Mouse (Mus musculus) lung, postnatal 10 days (tissue): ENCODE data around the gene Adarb1.

Experiments used
- DNase-seq: peaks from one replicate; pipeline ENCODE4 v3.0.0; 2021

The Adarb1 gene

DNA sequence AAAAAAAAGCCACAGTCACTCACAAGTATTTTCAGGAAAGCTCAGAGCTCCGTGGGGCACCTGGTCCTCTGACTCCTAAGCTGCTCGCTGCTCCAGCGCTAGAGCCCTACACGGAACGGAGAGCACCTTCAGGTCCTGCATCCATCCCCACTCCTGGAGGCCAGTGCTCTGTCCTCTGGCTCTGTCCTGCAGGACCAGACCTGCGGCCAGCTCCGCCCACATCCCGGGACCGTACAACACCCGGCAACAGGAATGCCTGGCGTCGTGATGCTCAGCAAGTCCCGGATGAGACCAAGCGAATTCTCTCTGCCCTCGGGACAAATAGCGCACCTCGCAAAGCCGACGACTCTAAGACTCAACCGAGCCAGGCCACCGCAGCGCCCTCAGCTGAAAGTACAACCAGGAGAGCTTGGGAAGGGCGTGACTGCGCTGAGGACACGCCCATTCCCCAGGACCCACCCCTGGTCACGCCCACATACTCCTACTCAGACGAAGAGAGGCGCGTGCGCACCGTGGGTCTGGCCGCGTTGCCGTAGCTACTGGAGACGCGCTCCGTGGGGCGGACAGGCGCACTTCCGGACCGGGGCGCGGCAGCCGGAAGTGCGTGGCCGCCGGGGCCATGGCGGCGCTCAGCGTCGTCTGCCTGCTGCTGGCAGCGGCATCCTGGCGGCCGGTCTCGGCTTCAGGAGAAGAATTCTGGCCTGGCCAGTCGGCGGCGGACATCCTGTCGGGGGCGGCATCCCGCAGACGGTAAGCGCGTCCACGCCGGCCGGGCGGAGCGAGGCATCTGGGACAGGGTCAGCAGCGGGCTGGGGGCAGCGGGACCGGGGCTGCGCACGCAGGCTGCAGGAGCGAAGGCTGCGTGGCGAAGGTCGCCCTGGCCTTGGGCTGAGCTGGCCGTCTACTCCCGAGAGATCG lies 159.1 kb downstream of the Adarb1 start, which contains the start of gene Pofut2:
Gene Pofut2, plus strand, starts transcription at position 515 of the 918 bp plus-strand sequence.
- DNase-seq = peak; percentile 96

DNA sequence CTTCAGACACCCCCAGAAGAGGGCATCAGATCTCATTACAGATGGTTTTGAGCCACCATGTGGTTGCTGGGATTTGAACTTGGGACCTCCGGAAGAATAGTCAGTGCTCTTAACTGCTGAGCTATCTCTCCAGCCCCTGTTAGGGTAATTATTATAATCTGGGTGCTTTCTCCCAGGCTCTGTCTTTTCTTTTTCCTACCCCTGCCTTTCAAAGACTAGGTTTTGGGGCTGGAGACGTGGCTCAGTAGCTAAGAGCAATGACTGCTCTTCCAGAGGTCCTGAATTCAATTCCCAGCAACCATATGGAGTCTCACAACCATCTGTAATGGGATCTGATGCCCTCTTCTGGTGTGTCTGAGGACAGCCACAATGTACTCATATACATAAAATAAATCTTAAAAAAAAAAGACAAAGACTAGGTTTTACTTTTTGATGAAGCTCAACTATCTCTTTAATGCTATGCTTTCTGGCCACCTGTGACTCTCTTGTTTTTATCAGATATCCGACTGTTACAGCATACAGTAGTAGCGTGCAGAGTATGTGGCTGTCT lies 160.0 kb downstream of the Adarb1 start:
- no peak for DNase-seq

DNA sequence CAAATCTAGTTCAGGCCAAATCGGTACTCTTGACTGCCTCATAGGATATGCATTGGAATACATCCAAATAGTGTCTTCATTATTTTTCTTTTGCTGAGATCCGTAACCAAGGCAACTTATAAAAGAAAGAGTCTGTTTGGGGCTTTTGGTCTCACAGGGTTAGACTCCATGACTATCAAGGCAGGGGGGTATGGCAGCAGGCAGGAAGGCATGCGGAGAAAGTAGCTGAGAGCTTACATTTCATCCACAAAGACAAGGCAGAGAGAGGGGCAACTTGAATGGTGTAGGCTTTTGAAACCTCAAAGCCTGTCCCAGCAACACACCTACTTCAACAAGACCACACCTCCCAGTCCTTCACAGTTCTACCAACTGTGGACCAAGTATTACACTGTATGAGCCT lies 162.4 kb downstream of the Adarb1 start:
- DNase-seq = no peak

DNA sequence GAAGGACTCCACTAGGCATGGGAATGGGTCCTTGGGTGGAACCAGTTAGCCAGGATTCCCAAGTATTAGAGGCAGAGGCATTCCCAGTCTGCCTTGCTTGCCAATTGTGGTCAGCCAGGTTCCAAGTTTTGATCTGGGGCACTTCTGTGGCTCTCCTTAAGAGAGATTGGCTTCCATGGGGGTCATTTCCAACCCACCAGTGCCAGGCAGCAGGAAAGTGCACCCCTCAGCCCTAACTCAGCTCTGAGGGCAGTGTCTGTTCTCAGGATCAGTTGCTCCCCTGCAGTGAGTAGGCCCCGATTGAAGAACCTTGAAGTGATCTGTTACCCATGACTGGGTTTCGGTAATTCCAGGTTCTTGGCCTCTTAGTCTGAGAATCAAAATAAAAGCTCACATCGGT lies 162.8 kb downstream of the Adarb1 start:
- DNase-seq = no peak

DNA sequence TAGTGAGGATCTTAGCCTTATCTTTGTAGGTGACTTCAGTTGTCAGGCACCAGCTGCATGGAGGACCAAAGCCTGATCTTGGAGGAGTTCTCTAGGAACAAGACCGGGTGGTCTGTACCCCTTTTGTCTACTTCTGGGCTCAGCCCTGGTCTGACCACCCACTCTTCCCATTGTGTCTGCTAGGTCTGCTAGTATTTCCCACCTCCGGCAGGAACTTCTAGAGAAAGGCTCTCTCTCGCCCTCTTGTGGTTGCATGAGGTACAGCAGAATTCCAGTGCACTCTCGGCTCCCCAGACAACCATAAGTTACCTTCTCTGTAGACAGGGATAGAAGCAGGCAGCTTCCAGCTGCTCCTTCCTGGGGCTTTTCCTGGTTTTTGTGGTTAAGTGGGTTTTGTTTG lies 165.3 kb downstream of the Adarb1 start:
- peak; percentile 88 for DNase-seq

DNA sequence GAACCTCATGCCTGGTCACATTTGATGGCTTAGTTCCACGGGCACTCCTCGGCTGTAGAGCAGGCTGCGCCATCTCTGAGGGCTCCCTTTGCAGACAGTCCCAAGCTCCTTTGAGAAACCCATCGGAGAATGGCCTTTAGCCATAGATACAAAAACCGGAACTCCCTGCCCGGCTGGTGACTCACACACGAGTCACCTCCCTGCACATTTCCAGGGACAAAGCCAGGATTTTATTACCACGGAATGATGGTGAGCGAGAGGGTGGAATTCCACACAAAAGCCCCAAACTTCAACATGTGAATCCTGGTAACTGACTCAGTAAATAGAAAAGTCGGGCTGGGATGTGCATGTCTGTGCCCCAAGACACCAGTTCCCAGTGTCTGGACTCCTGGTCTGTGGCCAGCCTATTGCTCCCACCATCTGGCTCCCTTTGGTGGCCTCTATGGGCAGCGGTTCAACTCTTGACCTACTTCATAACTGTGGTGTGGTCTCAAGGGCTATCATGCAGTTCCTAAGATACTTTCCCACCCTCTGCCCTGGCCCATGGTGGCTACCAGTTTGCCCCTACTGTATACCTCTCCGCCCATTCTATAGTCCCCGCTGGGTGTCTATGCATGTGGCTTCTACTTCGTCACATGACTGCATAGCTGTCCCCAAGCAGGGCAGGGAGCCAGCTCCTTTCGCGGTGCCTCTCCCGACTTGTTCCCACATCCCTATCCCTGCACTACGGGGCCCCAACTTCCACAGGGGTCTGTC lies 166.1 kb downstream of the Adarb1 start:
- peak; percentile 52 for DNase-seq

DNA sequence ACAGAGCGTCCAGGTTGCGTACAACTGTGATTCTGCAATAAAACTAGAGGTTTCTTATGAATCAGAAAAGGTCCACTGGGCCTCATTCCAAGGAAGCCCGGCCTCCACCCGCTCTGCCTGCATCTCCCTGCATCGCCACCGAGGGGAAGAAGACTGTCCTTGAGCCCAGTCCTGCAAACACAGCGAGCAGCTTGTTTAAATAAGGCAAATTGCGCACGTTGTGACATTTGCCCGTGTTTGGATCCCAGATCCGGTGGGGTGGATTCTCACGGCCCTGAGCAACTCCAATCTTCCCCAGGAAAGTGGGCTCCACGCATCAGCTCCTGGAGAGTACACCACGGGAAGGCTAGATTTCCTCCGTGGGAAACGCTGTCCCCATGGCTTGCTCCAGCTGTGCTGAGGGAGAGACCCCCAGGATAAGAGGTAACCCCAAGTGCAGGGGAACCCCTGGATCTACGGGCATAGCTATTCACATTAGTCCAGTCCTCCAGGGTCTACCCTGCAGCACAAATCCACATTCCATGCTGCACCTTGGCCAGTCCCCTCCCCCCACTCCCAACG lies 166.8 kb downstream of the Adarb1 start:
- peak; percentile 79 for DNase-seq

DNA sequence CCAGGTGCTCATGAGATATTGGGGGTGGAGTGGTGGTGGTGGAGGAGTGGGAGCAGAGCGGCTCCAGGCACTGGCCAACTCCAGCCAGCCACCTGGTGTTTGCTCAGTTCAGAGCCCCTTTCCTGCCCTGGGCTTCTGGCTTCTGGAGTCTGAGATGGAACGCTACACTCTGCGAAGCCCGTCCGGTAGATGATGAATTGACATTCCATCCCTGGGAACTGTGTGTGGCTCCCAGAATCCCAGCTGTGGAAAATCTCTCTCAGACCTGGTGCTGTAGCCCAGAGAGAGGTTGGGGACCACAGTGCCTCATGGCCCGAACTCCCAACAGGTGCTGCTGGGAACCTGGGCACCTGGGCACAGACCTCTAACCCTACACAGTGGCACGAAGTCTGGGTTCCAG lies 170.4 kb downstream of the Adarb1 start:
- DNase-seq = no peak

DNA sequence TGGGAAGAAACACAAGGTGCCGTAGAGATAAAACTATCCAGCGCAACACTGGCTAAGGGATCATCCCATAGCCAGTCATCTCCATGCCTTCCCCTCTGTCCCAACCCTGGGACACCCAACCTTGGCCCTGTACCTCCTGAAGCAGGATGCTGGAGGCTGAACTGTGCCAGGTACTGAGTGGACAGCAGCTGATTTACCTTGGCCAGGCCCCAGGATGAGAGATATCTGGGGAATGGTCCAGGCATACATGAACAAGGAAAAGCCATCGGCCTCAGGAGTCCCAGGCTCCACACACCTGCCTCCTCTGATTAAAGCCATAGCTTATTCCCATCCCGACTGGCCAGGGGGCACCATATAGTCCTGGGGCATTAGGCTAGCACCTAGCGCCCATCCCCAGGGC lies 171.0 kb downstream of the Adarb1 start:
- DNase-seq = no peak

DNA sequence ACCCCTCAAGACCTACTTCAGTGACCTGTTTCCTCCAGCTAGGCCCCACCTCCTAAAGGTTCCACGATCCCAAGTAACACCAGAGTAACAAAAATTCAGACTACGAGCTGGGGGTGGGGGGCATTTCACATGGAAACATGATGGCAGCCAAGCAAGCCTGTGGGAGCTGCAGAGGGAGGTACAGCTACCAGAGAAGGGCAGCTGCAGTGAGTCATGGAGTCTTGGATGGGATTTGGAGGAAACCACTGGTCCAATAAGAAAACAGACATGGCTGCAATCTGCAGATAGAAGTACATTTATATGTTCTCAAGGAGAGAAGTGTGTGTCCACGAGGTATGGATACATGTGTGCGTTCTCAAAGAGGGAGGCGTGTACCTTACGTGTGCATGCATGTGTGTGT lies 173.3 kb downstream of the Adarb1 start:
- no peak for DNase-seq

DNA sequence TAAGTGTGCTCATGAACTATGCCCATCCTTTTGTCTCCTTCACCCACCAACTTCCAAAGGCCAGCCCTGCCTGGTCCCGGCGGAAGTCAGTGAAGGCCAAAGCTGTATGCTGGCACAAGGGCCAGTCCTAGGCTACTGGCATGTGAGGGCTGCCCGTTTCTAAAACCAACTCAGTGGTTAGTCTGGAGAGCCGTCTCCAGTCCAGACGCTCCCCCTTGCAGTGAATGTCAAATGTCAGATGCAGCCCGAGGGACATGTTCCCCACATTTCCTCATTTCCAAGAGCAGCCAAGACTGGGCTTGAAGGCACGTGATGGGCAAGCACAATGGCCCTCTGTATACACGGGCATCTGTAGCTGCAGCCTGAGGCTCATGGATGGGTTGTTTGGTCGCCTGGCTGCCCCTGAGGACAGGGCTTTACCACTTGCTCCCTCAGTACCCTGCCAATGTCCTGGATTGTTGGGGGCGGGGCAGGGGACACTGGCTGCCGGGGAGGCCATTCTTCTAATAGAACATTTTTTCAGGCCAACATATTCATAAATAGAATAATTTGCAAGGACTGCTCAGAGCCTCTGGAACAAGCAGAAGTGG lies 174.4 kb downstream of the Adarb1 start:
- peak; percentile 54 for DNase-seq

DNA sequence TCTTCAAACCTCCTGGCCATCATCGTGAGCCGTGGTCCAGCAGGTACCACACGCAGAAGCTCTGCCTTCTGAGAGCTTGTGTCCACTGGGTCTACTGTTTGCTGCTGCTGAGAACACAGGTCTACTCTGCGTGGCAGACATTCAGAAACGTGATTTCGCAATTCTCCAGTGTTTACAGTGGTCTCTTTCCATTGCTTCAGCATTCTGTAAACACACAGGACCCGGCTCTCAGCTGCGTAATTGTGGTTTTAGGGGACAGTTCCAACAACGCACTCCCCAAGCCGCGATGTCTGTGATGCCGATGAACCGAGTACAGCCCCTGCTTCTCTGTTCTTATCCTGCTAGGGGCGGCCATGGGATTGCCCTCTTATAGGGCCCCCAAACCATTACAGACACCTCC lies 175.2 kb downstream of the Adarb1 start:
- DNase-seq = peak; percentile 73

DNA sequence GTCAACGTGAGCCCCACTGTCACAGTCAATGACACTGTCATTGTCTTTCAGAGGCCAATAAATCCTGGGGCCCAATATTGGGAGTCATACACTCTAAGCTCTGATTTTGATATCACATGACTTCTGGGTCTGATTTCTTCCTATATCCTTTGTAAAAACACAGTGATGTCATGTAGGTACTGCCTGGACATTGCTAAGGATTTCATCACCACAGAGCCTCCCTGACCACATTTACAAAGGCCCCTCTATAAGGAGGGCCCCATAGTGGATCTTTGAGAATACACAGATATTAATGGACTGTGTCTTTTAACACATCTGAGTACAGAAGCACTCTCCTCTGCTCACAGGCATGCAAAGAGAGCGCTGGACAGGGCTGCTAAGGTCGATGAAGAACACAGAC lies 175.7 kb downstream of the Adarb1 start:
- DNase-seq = no peak

DNA sequence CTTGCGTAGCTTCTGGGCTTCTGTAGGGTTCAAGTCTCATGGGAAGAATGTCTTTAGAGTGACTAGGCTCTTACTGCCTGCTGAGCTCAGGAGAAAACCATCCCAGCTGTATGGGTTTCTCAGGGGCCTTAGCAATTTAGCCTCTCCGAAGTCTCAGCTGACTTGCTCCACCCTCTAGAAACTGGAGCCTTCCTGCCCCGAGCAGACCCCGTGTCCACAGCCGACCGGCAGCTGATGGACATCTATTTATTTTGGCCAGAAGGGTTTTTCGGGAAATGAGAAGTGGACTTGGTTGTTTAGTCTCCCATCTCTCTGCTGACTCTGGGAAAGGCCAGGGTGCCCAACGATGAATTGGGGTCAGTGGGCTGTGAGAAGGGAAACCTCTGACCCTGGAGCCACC lies 177.3 kb downstream of the Adarb1 start:
- peak; percentile 36 for DNase-seq
